Mouse (Mus musculus): ENCODE measurements at regions not wholly inside any gene's neighbourhood (a gene's known extent, or its start where the extent isn't known, plus 50 kb on each side); places are given as distances from the start of the nearest gene placed in this dataset.
"Not testable (repeated sequence)": the region's sequence is repeated elsewhere in the genome, so short reads cannot be mapped to it uniquely, and the experiment has no call there.

GRCm38 (mm10) chr10:117456904-117457700 is 77.3 kb upstream of the Cpsf6 start:
- DNase-seq = no peak

GRCm38 (mm10) chr10:117456427-117456826 is 76.6 kb upstream of the Cpsf6 start:
- no peak for DNase-seq

GRCm38 (mm10) chr10:117455595-117456302 is 75.9 kb upstream of the Cpsf6 start:
- DNase-seq = peak; percentile 78

- no peak for DNase-seq
Measured at GRCm38 (mm10) chr10:117454711-117455591, 75.1 kb upstream of the Cpsf6 start.

GRCm38 (mm10) chr10:117454171-117454500 is 74.3 kb upstream of the Cpsf6 start:
- no peak for DNase-seq

GRCm38 (mm10) chr10:117453406-117454170 is 73.8 kb upstream of the Cpsf6 start:
- no peak for DNase-seq

- DNase-seq = peak; percentile 35
Measured at GRCm38 (mm10) chr10:117452190-117452950, 72.6 kb upstream of the Cpsf6 start.

GRCm38 (mm10) chr10:117451396-117452185 is 71.8 kb upstream of the Cpsf6 start:
- DNase-seq = no peak

GRCm38 (mm10) chr10:117450631-117451030 is 70.8 kb upstream of the Cpsf6 start:
- no peak for DNase-seq

- no peak for DNase-seq
Measured at GRCm38 (mm10) chr10:117450240-117450569, 70.4 kb upstream of the Cpsf6 start.

- no peak for DNase-seq
Measured at GRCm38 (mm10) chr10:117449416-117450239, 69.8 kb upstream of the Cpsf6 start.

GRCm38 (mm10) chr10:117448783-117449182 is 69.0 kb upstream of the Cpsf6 start:
- not testable (repeated sequence) for DNase-seq

- DNase-seq = no peak
Measured at GRCm38 (mm10) chr10:117447626-117448025, 67.8 kb upstream of the Cpsf6 start.

- DNase-seq = no peak
Measured at GRCm38 (mm10) chr10:117447206-117447605, 67.4 kb upstream of the Cpsf6 start.

GRCm38 (mm10) chr10:117446776-117447175 is 67.0 kb upstream of the Cpsf6 start:
- DNase-seq = no peak

GRCm38 (mm10) chr10:117445801-117446490 is 66.1 kb upstream of the Cpsf6 start:
- no peak for DNase-seq

- no peak for DNase-seq
Measured at GRCm38 (mm10) chr10:117445181-117445790, 65.5 kb upstream of the Cpsf6 start.

- no peak for DNase-seq
Measured at GRCm38 (mm10) chr10:117444761-117445160, 64.9 kb upstream of the Cpsf6 start.

Measured in thymus, postnatal 4 days (tissue).